Mouse (Mus musculus) brain, embryonic 14.5 days (tissue): ENCODE measurements around the gene Atp6ap1.

Experiments used
- CTCF ChIP-seq: fragments of 200-500 bp; IDR thresholded peaks from 2 replicates; pipeline ENCODE4 v1.5.1; 2012; ENCODE audit warnings: inconsistent platforms, mild to moderate bottlenecking, moderate library complexity, borderline replicate concordance; ENCODE audit not compliant: insufficient read depth, insufficient read length; ENCODE audit errors: extremely low read depth
- POLR2A ChIP-seq: fragments of 200-500 bp; IDR thresholded peaks from 2 replicates; pipeline ENCODE4 v1.6.1; 2012; ENCODE audit warnings: mild to moderate bottlenecking, inconsistent platforms, borderline replicate concordance; ENCODE audit not compliant: poor library complexity, insufficient read depth, insufficient read length, severe bottlenecking; ENCODE audit errors: extremely low read depth

DNA sequence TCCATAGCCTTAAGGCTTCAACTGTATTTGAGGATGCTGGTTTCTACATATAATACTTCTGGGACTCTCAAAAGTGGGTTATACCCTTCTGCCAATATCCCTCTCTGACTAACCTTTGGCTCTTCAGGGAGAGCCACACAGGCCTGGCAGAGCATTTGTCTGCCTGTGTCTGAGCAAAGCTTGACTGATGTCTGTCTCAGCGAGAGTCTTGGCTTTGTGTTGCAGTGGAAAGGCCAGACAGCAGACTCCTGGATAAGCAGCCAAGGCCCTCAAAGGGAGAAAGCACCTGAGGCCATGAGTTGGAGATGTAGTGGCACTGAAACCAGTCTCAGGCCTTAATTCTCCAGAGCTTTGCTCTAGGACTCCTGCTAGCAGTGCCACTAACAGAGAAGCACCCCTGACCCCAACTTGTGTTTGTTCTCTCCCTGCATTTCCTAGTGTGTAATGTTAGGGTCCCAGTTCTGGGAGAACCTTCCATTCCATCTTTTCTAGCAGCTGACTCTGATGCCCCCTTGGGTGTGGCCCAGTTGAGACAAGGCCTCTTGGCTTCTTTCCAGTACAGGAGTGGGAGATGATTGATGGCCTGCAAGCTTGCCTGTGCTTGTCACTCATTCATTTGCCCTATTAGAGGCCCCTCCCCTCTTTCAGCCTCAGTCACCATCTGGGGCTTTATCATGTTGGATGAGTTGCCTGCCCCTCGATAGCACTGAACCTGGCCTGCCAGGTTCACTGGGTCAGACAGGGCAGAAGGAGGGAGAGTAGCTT, 33.5 kb downstream of the Atp6ap1 start:
- TF ChIP-seq CTCF (no peak), POLR2A (no peak)
